Mouse (Mus musculus): ENCODE data around the gene Mindy3.
A peak's percentile ranks its signal among the peaks of the same experiment; 100 is the strongest.

Mindy3 gene

DNA sequence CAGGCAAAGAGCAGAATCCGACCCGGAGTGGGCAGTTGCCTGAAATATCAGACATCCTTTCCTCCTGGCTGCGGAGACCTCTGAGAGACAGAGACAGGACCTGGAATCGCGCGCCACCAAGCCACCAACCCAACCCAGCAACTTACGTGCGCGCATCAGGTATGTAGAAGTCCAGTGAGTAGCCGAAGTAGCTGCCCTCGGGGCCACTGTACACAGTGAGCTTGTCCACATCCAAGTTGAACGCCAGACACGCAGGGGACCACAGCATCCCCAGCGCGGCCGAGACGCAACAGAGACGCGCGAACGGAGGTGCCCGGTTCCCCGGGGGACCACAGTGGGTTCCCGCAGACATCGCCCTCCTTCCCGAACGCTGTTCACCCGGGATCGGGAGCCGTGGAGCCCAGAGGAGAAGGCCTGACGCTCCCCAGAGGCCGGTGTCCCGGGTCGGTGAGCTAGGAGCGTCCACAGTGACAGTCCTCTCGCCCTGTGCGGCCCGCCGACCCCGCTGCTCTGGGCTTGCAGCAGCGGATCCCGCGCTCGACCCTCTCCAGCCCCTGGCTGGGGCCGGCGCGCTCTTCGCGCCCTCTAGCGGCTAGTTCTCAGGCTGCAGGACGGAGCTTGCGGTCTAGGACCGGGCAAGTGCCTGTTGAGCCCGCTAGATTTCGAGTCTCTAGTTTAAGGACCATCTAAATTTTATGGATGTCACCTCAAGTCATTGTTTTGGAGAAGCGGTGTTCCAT, 117.7 kb downstream of the Mindy3 start, which contains the start of gene Itga8:
Itga8 (minus strand) TSS at position 492 of the 740 bp plus-strand sequence.
- DNase-seq (ENCODE audit: low read depth): peak; percentile 61

DNA sequence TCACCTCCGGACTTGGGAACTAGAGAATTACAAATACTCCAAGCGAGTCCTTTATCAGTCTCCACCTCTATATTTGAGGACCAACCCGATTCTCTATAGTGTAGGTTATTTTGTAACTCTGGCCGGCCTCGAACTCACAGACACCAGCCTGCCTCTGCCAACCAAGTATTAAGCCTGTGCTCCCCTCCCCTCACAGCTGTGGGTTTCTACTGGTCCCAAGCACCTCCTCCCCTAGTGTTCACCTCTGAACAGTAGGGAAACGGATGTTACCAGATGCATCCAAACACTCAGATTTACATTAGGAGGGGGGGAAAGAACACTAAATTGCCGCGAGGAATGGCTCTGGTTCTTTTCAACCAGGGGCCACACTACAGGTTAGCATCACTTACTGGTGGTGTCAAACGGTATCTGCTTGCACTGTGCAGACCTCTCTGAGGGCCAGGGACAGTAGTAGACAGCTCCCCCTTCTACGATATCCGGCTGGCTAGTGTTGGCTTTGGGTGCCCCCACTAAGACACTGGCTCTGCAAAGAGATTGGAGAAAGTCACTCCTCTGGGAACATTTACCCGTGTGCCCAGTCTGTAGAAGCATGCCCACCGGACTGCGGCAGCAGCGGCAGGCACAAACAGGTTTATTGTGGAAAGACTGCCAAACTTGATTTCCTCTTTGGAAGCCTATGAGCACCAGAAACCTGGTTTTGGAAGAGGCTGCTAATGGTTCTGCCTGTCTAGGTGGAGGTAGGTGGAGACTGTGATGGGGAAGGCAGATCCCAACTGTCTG, 118.6 kb downstream of the Mindy3 start:
- no peak for DNase-seq (ENCODE audit: low read depth)

DNA sequence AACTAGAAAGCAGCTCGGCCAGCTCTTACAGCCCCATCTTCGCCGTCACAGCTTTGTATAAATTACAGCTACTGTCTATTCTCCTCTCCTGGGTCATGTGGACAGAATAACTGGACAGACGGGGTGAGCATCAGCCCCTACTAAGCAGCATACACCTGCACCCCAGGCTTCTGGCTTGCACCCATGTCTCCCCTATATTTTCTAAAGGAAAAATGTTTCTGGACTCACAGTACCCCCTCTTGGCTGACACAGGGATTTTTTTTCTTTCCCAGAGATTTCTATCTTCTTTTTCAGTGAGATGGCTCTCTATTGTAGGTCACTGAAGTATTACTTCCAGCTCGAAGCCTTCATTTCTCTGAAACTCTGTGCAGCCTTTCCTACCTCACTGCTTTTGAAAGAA, 122.0 kb downstream of the Mindy3 start:
- DNase-seq (ENCODE audit: low read depth): no peak
